Mouse (Mus musculus) ZHBTc4 (cell line): ENCODE measurements around the gene Plekhm3.

Experiments used
- DNase-seq: peaks from one replicate; pipeline ENCODE4 v3.0.0-alpha.2; 2011; ENCODE audit warnings: low read depth, low spot score

Gene Plekhm3

DNA sequence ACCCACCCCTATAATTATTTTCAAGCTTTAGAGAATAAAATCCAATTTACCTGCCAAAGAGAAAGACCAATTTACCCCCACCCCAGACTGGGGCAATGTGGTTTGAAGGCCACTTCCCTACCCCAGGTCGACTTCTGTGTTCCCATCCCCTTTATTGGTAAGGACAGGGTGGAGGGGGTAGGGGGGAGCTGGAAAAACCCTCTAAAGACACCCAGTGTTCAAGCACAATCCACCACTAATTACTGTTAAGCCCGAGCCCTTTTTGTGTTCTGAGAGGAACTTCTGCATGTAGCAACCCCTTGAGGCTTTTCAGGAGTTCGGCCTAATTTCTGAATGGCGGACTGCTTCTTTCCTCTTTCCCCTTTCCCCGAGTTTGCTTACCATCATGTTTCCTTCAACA lies 177.2 kb downstream of the Plekhm3 start:
- DNase-seq = no peak

DNA sequence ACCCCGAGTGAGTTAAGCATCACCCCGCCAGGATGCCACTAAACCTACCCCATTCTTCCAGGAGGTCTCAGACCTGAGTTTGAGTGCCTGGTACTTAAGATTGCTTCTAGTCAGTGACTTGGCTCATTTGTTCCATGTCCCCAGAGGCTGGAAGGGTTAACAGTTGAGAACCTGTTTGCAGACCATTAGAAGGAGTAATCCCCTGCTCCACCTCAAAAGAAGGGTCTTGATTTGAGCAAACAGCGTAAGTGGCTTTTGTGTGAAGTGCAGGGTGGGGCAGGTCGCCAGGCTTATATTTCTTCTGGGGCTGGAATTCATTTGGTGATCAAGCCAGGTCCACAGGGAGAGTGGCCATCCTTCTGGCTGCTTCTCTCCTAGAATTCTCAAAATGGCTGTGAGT lies 183.3 kb downstream of the Plekhm3 start:
- no peak for DNase-seq

DNA sequence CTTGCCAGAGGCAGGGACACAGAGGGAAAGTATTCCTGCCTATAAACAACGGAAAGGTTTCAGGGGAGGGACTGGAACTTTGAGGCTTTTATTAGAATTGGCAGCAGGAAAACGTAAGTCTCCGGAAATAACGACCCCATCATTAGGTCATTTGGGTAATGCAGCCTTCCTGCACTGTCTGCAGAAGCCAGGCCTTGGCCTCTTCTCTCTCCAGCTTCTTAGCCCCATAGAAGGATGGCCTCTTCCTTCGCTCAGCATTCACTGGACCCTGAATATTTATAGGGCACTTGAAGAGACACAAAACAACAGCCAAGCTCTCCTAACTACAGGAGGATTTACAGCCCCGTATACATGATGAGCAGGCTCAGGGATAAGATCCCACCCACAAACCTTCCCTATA lies 186.5 kb downstream of the Plekhm3 start:
- no peak for DNase-seq

DNA sequence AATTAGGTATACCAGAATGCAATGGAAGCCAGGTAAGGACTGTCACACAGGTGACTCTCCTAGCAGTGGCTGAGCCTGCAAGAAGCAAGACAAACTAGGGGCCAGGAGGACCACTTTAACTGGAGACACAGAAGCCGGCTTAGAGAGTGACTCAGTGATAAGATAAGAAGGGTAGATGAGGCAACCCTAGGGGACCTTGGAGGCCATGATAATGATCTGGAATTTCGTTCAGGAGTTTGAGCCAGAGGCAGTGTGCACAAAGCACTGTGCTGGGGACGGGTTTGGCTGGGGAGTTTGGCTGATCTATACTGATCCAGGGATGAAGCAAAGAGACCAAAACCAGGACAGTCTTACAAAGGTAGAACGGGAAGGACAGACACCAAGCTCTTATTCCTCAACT lies 195.0 kb downstream of the Plekhm3 start:
- no peak for DNase-seq

DNA sequence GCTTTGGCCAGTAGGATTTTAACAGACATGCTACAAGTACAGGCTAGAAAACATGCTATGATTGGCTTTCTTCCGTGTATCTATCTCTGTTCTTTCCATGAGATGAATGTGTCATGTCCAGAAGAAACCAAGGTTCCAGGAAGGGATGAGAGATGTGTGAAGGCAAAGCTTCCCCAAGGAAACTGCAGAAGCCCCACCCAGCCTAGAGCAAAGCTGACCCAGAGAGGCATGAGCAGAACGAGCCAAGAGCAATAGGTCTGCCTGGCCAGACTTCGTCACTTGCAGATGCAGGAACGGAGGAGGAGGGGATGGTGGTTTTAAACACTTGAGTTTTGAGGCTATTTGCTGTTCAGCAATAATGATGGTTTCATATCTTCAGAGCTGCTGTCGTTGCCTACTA lies 198.9 kb downstream of the Plekhm3 start:
- DNase-seq = no peak

DNA sequence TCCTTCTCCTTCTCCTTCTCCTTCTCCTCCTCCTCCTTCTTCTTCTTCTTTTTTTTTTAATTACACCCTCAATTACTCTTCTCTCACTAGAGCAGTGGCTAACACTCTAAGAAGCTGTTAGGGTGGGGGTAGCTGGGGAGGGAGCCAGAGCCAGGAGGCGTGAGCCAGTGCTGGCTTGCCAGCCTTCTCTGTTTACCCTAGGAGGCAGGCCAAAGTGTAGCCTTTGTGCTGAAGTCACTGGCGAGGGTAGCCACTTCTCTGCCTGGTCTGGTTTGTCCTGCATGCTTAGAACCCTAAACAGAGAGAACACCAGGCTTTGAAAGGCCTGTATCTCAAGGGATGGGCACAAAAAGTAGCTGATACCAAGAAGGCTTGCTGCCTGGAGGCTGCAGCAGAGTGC lies 199.4 kb downstream of the Plekhm3 start:
- DNase-seq = no peak

DNA sequence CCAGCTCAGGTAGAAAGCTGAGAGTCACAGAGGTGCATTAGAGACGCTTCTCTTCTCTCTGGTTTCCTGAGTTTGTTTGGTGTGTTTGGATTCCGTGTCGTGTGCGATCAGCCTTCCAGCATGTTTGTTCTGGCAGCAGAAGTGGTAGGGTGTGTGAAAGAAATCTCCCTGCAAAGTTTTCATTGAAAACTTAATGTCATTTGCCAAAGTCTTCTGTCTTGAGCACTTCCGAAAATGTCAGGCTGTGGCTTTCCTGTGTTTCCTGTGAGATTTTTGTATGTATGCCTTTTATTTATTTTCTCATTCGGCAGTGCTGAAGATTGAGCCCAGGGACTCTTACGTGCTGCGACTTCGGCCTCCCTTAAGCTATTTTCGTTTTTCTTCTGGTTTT lies 200.0 kb downstream of the Plekhm3 start:
- DNase-seq = no peak

DNA sequence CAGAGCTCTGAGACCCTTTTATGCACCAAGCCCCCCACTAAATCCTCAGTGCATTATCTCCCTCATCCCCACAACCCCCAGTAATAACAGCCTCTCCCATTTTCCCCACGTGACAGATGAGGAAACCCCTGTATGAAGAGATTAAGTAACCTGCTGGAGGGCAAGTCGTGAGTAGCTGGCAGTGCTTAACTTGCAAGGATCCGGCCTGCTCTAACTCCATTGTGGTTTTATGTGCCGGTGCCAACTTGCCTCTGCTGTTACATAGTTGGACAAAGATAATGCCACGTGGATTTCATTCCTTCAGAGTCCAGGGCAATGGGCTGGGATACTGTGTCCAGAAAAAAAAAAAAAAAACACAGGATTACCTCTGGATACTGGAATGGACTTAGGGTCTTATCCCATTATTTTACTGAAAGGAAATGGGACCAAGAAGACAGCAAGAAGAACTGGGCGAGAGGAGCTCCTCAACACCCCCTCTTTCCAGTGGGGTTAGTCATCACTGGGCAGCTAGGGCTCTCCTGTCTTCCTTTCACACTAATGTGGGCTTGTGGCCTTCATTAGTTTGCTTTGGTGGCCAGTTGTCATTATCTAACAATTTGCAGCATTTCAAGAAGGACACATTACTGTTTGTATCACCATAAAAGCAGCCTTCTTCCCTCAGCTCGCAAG lies 200.5 kb downstream of the Plekhm3 start:
- no peak for DNase-seq

DNA sequence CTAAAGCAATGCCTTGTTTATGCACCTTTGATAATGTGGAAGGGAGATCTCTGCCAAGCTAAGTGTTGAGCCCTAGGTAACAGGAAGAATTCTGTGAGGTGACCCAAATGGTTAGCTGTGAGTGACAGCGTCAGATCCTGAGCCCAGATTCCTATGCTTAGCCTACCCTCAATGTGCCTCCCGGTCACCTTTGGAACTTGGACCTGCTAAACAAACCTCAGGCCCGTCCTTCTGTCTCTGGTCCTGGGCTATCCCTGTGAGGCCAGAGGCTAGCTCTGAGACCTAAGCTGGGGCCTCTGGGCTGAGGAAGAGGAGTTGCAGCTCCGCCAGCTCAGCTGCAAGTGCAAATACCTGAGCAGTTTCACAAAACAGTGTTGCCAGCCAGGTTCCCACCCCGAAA lies 202.0 kb downstream of the Plekhm3 start:
- no peak for DNase-seq

DNA sequence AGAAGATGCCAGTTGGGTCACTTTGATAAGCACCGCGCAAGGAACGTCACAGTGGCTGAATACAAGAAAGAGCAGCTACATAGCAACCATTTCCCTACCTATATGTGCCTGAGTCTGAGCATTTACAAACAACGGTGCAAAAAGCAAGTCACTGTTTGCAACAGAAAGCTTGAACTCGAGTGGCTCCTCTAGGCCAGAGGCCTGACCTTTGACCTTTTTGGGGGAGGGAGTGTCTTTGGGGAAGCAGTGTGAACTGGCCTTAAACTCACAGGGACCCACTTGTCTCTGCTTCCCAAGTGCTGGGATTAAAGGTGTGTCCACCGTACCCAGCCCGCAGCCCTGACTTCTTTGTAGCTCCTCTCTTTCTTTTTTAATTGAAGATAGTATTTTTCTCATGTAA lies 203.0 kb downstream of the Plekhm3 start:
- peak; percentile 76 for DNase-seq

DNA sequence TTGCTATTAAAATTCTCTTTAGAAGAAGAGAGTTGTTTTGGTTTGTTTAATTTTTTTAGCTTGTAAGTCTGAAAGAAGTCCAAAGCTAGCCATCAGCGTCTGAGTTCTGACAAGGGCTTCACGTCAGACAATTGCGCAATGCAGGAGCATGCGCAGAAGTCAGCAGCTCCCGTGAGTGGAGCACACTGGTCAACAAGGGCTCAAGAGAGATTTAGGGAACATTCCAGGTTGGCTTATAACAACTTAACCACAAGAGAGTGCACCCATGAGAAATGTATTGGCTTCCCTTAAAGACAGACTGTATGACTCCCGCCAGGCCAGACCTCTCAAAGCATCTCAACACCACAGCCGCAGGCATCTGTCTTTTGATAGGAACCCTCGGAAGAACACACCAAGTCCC lies 203.5 kb downstream of the Plekhm3 start:
- peak; percentile 64 for DNase-seq

DNA sequence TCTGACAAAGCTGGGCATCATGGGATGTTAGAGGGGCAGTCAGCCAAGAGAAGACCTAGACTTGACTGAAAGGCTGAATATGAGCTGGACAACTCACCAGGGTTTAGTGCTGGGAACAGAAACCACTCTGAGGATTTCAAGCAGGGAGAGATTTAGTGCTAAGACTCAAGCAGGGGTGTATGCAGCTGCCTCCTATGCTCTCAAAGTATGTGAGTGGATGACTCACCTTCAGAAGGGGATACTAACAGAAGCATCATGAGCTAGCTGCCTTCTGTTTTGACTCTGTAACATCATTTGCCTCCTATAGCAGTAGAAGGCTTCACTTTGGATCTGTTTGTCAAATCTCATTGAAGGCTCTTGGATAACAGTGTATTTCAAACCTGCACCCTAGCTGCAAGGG lies 212.0 kb downstream of the Plekhm3 start:
- DNase-seq = no peak

DNA sequence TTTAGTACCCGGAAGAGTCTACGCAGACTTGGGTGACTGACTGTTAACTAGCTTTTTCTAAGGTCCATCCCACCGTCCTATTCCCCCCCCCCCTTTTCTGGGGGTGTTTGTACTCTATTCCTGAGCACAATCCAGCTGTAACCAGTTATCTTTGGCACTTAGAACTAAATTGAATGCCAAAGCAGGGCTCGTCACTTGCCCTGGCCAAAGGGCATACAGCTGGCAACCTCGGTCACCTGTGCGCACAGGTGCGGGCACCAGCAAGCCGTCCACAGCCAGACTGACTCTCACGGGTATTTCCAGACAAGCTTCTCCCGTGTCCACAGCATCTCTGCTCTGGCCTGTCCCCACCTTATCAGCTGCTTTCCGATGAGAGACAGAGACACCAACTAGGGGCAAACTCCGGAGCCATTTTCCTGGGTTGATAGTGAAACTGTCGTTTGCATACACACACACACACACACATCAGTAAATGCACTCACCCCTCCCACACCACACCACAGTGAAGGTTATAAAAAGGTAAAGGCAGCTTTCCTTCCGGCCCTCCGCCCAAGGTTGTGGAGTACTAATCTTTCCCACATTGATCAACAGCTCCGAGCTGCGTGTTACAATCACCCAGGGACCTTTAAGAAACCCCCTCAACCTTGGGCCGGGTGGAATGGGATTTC lies 213.7 kb downstream of the Plekhm3 start:
- DNase-seq = no peak

DNA sequence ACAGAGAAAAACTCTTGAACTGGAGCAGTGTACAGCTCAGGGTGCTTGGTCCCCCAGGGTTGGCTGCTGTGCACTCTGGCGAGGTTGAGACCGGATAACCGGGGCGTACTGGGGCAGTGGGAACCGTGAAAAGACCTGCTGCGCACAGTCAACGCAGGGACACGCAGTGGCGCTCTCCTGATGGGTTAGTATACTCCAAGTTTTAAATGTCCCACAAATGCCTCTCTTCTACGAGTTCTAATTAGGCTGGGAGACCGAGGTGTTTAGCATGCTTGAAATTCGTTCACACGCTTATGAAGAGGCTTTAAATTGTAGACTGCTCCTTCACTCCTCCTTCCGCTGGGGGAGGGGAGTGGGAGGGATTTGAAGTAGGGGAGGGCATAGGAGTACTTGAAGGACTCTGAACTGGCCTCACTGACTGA lies 218.0 kb downstream of the Plekhm3 start:
- peak; percentile 78 for DNase-seq

DNA sequence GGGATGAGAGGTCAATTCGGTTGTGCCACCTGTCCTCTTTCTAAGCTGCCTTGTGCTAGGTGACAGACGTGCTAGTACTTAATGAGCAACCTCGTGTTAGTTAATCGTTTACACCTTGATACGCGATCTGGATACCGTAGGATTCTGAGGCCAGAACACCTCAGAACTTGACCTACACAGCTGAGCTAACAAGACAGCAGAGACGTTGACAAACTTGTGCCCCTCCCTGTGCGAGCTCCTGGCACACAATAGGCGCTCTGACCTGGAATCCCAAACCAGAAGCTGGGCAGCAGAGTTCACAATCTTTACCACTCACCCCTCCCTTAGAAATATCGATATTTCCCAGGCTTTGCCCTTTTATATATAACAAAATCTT lies 218.5 kb downstream of the Plekhm3 start:
- DNase-seq = peak; percentile 64

DNA sequence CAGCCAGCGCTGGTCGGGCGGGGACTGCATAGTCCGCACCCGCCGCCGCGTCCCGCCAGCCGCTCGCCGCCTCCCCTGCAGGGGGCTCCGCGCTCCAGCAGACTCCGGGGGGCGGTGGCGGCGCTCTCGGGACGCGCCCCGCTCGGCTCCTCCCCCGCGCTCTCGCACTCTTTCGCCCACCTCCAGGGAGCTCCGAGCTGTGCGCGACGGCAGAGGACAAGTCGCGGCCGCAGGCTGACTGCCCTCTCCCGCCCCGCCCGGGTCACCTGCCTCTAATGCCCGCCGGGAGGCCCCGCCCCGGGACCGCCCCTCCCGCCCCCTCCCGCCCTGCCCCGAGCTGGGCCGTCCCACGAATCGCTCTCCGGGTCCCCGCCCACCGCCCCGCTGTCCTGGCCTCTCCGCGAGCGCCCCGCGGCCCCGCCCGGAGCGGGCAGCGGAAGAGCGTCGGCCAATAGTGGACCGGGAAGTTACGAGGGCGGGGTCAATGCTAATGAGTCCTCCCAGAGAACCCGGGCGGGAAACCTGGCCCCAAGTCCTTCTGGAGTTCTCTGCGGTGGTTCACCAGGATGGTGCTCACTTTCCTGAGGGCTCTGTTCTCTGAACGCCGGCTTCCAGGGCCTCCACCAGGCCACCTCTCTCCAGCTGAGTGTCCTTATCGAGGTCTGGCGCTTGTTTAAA lies 219.0 kb downstream of the Plekhm3 start, which contains the start of gene Fzd5:
TSS of gene Fzd5 (minus strand) at position 250 of the 678 bp plus-strand sequence.
- DNase-seq = peak; percentile 99

DNA sequence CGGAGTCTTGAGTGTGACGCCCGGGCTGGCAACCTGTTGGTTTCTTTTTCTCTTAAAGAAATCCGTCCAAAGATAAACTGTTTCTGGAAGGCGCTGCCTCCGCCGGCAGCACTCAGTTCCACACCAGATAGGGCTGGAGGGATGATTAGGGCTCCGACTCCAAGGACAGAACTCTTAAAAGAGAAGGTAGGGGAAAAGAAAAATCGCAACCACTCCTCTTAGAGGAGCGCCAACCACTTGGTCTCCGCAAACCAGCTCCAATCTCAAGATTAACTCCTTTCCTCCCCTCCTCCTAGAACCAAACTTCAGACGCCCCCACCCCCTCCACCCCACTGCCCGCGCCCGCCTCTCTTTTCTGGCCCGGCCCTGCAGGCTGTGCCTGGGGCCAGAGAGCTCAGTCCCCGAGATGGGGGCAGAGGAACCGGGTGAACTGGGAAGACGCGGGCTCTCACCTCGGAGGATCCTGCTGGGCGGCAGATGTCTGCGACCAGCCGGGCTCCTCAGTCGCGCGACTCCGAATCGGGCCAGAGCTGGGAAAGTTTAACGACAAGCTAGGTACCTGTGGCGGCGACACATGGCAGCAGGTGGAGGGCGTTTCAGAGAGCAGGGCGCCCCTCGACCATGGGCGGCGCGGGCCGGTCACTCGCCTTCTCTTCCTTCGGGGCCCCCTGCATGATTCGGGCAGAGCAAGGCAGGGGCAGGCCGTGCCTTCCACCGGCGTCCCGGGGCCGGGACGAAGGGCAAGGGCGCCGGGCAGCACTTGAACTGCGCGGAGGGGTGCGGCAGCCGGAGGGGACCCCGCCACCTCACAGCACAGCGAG lies 219.7 kb downstream of the Plekhm3 start:
- peak; percentile 68 for DNase-seq
